Comparison of ENCODE assay signal across 9 mouse cellular contexts in the genomic region with DNA sequence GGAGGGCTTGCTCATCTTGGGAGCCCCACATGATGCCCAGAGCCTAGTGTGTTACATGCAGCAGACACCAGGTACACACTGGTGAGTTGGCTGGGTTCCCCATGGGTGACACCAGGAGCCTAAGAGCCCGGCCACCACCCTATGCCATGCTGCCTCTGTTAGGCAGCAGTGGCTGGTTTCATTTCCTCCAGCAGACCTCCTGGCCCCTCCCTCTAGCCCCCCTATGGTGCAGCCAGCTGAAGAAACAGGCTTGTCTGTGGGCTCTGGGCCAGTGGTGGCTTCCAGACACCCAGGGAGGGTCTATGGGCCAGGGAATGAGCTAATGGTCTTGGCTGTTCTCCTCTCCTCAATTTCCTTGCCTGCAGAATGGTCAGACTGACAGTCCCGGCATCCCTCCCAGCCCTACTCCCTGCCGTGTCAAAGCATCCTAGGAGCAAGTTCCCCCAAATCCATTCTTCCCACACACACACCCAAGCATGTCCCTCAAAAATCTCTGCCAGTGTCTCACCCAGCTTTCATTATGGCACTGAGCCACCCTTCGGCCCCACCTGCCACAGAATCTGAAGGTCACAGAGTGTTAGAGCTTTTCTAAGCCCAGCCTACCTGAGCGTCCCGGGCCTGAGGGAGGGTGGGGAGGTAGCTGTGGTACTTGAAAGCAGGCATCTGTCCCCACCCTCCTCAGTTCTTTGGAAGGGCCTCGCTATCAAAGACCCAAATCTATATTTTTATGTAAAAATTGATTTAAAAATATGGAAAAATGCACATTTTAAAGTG. TPM values are rescaled to one million over a fixed set of nuclear protein-coding genes. Genes with fewer than 3 reads are reported as not detected.
DNase-seq lines count a peak whose midpoint lies in the region; ATAC-seq and TF ChIP-seq lines count a peak whose summit lies in the region.
"Had no signal": no experiment of that assay in that cellular context is flagged by ENCODE, and none has a peak within 500 bp of the region (broad histone marks: within the 10 kb centered on the region; RNA-seq: fewer than 3 reads in every experiment).

No protein-coding gene starts in this region.

- H3K4me1 ChIP-seq in brown adipose tissue, adult 24 weeks (ENCODE audit: control insufficient read depth, insufficient read depth, insufficient read length, low read length), result peaks cover 20% of the 10 kb centered on the region
- H3K4me1 ChIP-seq in hindbrain, postnatal 0 days (ENCODE audit: insufficient read depth, low read length), result no peaks in the 10 kb centered on the region; the same call in 1 of the 2 replicates
- peaks cover 7% of the 10 kb centered on the region; the same call in 1 of the 2 replicates for H3K4me1 ChIP-seq in intestine, postnatal 0 days (replicated peaks; ENCODE audit: control insufficient read depth, insufficient read depth, low read length)

- ATAC-seq in hindbrain, postnatal 0 days, result peak; percentile 41
- no peak for ATAC-seq in intestine, postnatal 0 days

- no peaks in the 10 kb centered on the region; the same call in 1 of the 2 replicates for H3K27me3 ChIP-seq in hindbrain, postnatal 0 days (ENCODE audit: insufficient read depth, low read length)
- peaks cover 37% of the 10 kb centered on the region for H3K27me3 ChIP-seq in intestine, postnatal 0 days (replicated peaks; ENCODE audit: control insufficient read depth, insufficient read depth, low read length)

- no peaks in the 10 kb centered on the region for H3K9me3 ChIP-seq in hindbrain, postnatal 0 days (ENCODE audit: low read length)
- no peaks in the 10 kb centered on the region for H3K9me3 ChIP-seq in intestine, postnatal 0 days (ENCODE audit: control insufficient read depth)

- peak overlapping the region; percentile 62; the same call in 1 of the 2 replicates for H3K27ac ChIP-seq in brown adipose tissue, adult 24 weeks (replicated peaks; ENCODE audit: low read depth, low read length)
- no peak overlapping the region for H3K27ac ChIP-seq in hindbrain, postnatal 0 days
- no peak overlapping the region for H3K27ac ChIP-seq in intestine, postnatal 0 days (ENCODE audit: low read depth, low read length)
- H3K27ac ChIP-seq: kidney, postnatal 0 days had no signal

- intact Hi-C loops in left cerebral cortex, postnatal 10 days (cut with DNase I), result no loop called here

- peak; percentile 33 to 92 for DNase-seq in left cerebral cortex, postnatal 10 days (ENCODE audit: extremely low spot score in 1 of 2, low spot score in 2 of 2)
- no peak for DNase-seq in left cerebral cortex, adult 8-10 months (ENCODE audit: low spot score in 2 of 2)
- DNase-seq in MN1 (ENCODE audit: low spot score), result peak; percentile 68
- peak; percentile 84 for DNase-seq in hindbrain, postnatal 0 days (ENCODE audit: low spot score)
- DNase-seq in adrenal gland, adult 8-10 months, result no peak

- WGBS in hindbrain, postnatal 0 days, result 37% methylated on average over 7 of the region's 7 CpGs
- WGBS in intestine, postnatal 0 days, result 46% methylated on average over 7 of the region's 7 CpGs

- H3K36me3 ChIP-seq in hindbrain, postnatal 0 days (ENCODE audit: insufficient read depth, low read length), result no peaks in the 10 kb centered on the region
- no peaks in the 10 kb centered on the region for H3K36me3 ChIP-seq in intestine, postnatal 0 days (ENCODE audit: control insufficient read depth, insufficient read depth)

- no peak overlapping the region for H3K4me3 ChIP-seq in brown adipose tissue, adult 24 weeks (ENCODE audit: insufficient read depth, low read depth, low read length)
- H3K4me3 ChIP-seq in hindbrain, postnatal 0 days (ENCODE audit: low read length), result no peak overlapping the region
- no peak overlapping the region for H3K4me3 ChIP-seq in intestine, postnatal 0 days (ENCODE audit: low read depth, low read length)
- H3K4me3 ChIP-seq: myocyte had no signal

- no peak overlapping the region for H3K9ac ChIP-seq in hindbrain, postnatal 0 days (replicated peaks; ENCODE audit: low read length)
- H3K9ac ChIP-seq in intestine, postnatal 0 days (ENCODE audit: low read depth, low read length), result no peak overlapping the region

- no peak for TF ChIP-seq CTCF in hindbrain, postnatal 0 days (IDR thresholded peaks at IDR 0.05; ENCODE audit: low read depth)
- no peak for TF ChIP-seq CTCF in intestine, postnatal 0 days (IDR thresholded peaks at IDR 0.05; ENCODE audit: low read depth)

- no peak overlapping the region for H3K4me2 ChIP-seq in hindbrain, postnatal 0 days (ENCODE audit: low read depth, low read length)
- H3K4me2 ChIP-seq in intestine, postnatal 0 days (replicated peaks; ENCODE audit: low read depth), result no peak overlapping the region

RNA-seq across cellular contexts. Expression of gene Tns1, which starts 29.6 kb away (rescaled TPM):
- total RNA-seq in left cerebral cortex, postnatal 10 days (2021), result 10 to 100 TPM; 29.3 to 29.8 TPM
- 10 to 100 TPM; 40.6 to 59.2 (median 49.2) TPM for total RNA-seq in left cerebral cortex, adult 8-10 months (2022)
- 237 and 280 TPM in 2 replicates for polyA plus RNA-seq in brown adipose tissue, adult 24 weeks (2012; ENCODE audit: insufficient read depth, insufficient read length, missing spikeins)
- 24.1 and 28.0 TPM in 2 replicates for total RNA-seq in hindbrain, postnatal 0 days (2014; rRNA removed)
- polyA plus RNA-seq in hindbrain, postnatal 0 days (2015; fragmentation: Nextera tagmentation; extraction: Ambion mirVana), result 10.3 and 11.7 TPM in 2 replicates
- polyA plus RNA-seq in intestine, postnatal 0 days (2015; fragmentation: Nextera tagmentation; extraction: Ambion mirVana), result 20.0 and 21.5 TPM in 2 replicates
- 100 to 1,000 TPM; 461 to 578 (median 489) TPM for total RNA-seq in adrenal gland, adult 8-10 months (2022)

RNA-seq across cellular contexts. Expression of gene Rufy4, which starts 30.7 kb away (rescaled TPM):
- total RNA-seq in left cerebral cortex, postnatal 10 days (2021), result under 1 TPM in 1 of 2 experiments, not detected in 1; 0.15 TPM
- not detected for total RNA-seq in left cerebral cortex, adult 8-10 months (2022)
- 1.8 and 2.1 TPM in 2 replicates for polyA plus RNA-seq in brown adipose tissue, adult 24 weeks (2012; ENCODE audit: insufficient read depth, insufficient read length, missing spikeins)
- total RNA-seq in hindbrain, postnatal 0 days (2014; rRNA removed), result not detected in 2 replicates
- 0.08 and 0.10 TPM in 2 replicates for polyA plus RNA-seq in hindbrain, postnatal 0 days (2015; fragmentation: Nextera tagmentation; extraction: Ambion mirVana)
- polyA plus RNA-seq in intestine, postnatal 0 days (2015; fragmentation: Nextera tagmentation; extraction: Ambion mirVana), result 0.10 TPM in 1 of 2 replicates, not detected in the other
- total RNA-seq in adrenal gland, adult 8-10 months (2022), result 1 to 10 TPM; 1.3 to 4.4 (median 2.8) TPM
- polyA plus RNA-seq: myocyte had no signal

RNA-seq across cellular contexts. Expression of gene Cxcr2, which starts 59.1 kb away (rescaled TPM):
- total RNA-seq in left cerebral cortex, postnatal 10 days (2021), result not detected
- total RNA-seq in left cerebral cortex, adult 8-10 months (2022), result under 1 TPM in 1 of 4 experiments, not detected in 3; 0.14 TPM
- polyA plus RNA-seq in brown adipose tissue, adult 24 weeks (2012; ENCODE audit: insufficient read depth, insufficient read length, missing spikeins), result not detected in 2 replicates
- 0.52 TPM in 1 of 2 replicates, not detected in the other for total RNA-seq in hindbrain, postnatal 0 days (2014; rRNA removed)
- polyA plus RNA-seq in hindbrain, postnatal 0 days (2015; fragmentation: Nextera tagmentation; extraction: Ambion mirVana), result 0.05 and 0.18 TPM in 2 replicates
- polyA plus RNA-seq in intestine, postnatal 0 days (2015; fragmentation: Nextera tagmentation; extraction: Ambion mirVana), result 0.07 TPM in 2 replicates
- total RNA-seq in adrenal gland, adult 8-10 months (2022), result under 1 TPM in 1 of 4 experiments, not detected in 3; 0.10 TPM
- polyA plus RNA-seq: myocyte had no signal

Comparison
In these comparisons a context has a peak if more than half of its experiments do, and no peak if none do; other contexts are left out.
1. DNase-seq: peak in left cerebral cortex, postnatal 10 days (2 of 2), MN1 (single experiment) and hindbrain, postnatal 0 days (single experiment); none in left cerebral cortex, adult 8-10 months (0 of 2) and adrenal gland, adult 8-10 months (single experiment).
2. RNA of gene Tns1, which starts 29.6 kb away (total RNA-seq): 461 to 578 TPM in adrenal gland, adult 8-10 months; 40.6 to 59.2 TPM in left cerebral cortex, adult 8-10 months, 29.3 to 29.8 TPM in left cerebral cortex, postnatal 10 days and 24.1 to 28.0 TPM in hindbrain, postnatal 0 days; every median in the first group is over 4 times any median in the second.